Mouse (Mus musculus) midbrain, embryonic 13.5 days (tissue): Measurements from ENCODE around the gene Gm29609. TPM values are rescaled to one million over a fixed set of nuclear protein-coding genes. Genes with fewer than 3 reads are reported as not detected.
A peak's percentile ranks its signal among the peaks of the same experiment; 100 is the strongest.

Source experiments
- ATAC-seq: fragments of 200-750 bp; cut with Nextera tagmentation; 2 replicates; pipeline ENCODE4 v1.8.0; 2017; ENCODE audit warnings: mild to moderate bottlenecking, moderate TSS enrichment, moderate library complexity
- H3K27ac ChIP-seq: fragments of 300-500 bp; sonication (generic); 2 replicates; pipeline ENCODE4 v1.5.1; 2015; ENCODE audit warnings: inconsistent platforms, mild to moderate bottlenecking, moderate library complexity
- H3K27me3 ChIP-seq: fragments of 300-500 bp; sonication (generic); 2 replicates; pipeline ENCODE4 v1.6.1; 2015; ENCODE audit warnings: mild to moderate bottlenecking, inconsistent platforms
- H3K36me3 ChIP-seq: fragments of 300-500 bp; sonication (generic); 2 replicates; pipeline ENCODE4 v1.6.1; 2015; ENCODE audit warnings: mild to moderate bottlenecking, inconsistent platforms
- H3K4me1 ChIP-seq: fragments of 300-500 bp; sonication (generic); replicated peaks from 2 replicates; pipeline ENCODE4 v1.6.1; 2015; ENCODE audit warnings: inconsistent platforms
- H3K4me2 ChIP-seq: fragments of 300-500 bp; sonication (generic); replicated peaks from 2 replicates; pipeline ENCODE4 v1.6.1; 2015; ENCODE audit warnings: moderate library complexity, mild to moderate bottlenecking, inconsistent platforms
- H3K4me3 ChIP-seq: fragments of 300-500 bp; sonication (generic); replicated peaks from 2 replicates; pipeline ENCODE4 v1.5.1; 2015; ENCODE audit warnings: mild to moderate bottlenecking, inconsistent platforms
- H3K9ac ChIP-seq: fragments of 300-500 bp; sonication (generic); replicated peaks from 2 replicates; pipeline ENCODE4 v1.6.1; 2015; ENCODE audit warnings: mild to moderate bottlenecking, inconsistent platforms
- H3K9me3 ChIP-seq: fragments of 300-500 bp; sonication (generic); 2 replicates; pipeline ENCODE4 v1.6.1; 2016; ENCODE audit warnings: mild to moderate bottlenecking, inconsistent platforms
- WGBS: fragments of 180-500 bp; shearing (Covaris S2); methylation state at CpG from one replicate; pipeline ENCODE4 v1.1.7; 2015; 5-methylcytosine and 5-hydroxymethylcytosine counted together
- polyA plus RNA-seq: library from polyadenylated mRNA; unstranded; fragments of >200 nt; fragmentation: Nextera tagmentation; extraction: Ambion mirVana; gene quantifications from 2 replicates; pipeline ENCODE4 v1.2.1, GENCODE M21; 2015

The Gm29609 gene
- polyA plus RNA-seq, 1 experiment from 2014 or later, result 0.86 TPM

GRCm38 (mm10) chr5:31203866-31204265, 24.2 kb upstream of the Gm29609 start:
- no peak for ATAC-seq
- peaks cover 5% of the 10 kb centered on the region for H3K9me3 ChIP-seq
- H3K9ac ChIP-seq, result no peak overlapping the region
- no peak overlapping the region for H3K4me2 ChIP-seq
- H3K4me3 ChIP-seq, result no peak overlapping the region
- peaks cover 24% of the 10 kb centered on the region for H3K4me1 ChIP-seq
- H3K27me3 ChIP-seq, result no peaks in the 10 kb centered on the region
- WGBS, result 86% methylated on average over 2 of the region's 2 CpGs
- peaks cover 74% of the 10 kb centered on the region for H3K36me3 ChIP-seq
- H3K27ac ChIP-seq, result no peak overlapping the region

- Histone ChIP-seq H3K4me2 (peak overlapping the region; percentile 92), H3K27me3 (no peaks in the 10 kb centered on the region), H3K4me1 (peaks cover 24% of the 10 kb centered on the region), H3K4me3 (peak overlapping the region; percentile 73), H3K36me3 (peaks cover 78% of the 10 kb centered on the region), H3K27ac (peak overlapping the region; percentile 79), H3K9ac (peak overlapping the region; percentile 44; the same call in 1 of the 2 replicates), H3K9me3 (peaks cover 5% of the 10 kb centered on the region)
- ATAC-seq, result no peak
- WGBS, result 82% methylated on average over 7 of the region's 7 CpGs
These were observed 23.2 kb upstream of the Gm29609 start for GRCm38 (mm10) chr5:31202933-31203332.

- Histone ChIP-seq H3K4me1 (peaks cover 24% of the 10 kb centered on the region), H3K9me3 (peaks cover 5% of the 10 kb centered on the region), H3K4me2 (peak within 1 kb of the TSS; percentile 92), H3K36me3 (peaks cover 78% of the 10 kb centered on the region), H3K9ac (peak within 1 kb of the TSS; percentile 89), H3K27ac (peak within 1 kb of the TSS; percentile 82), H3K4me3 (peak within 1 kb of the TSS; percentile 73), H3K27me3 (no peaks in the 10 kb centered on the region)
- ATAC-seq, result peak; percentile 98
- under 1% methylated on average over 53 of the region's 53 CpGs for WGBS
These were observed 22.3 kb upstream of the Gm29609 start, which contains the start of gene Zfp513 for GRCm38 (mm10) chr5:31201742-31202590. Gene Zfp513, minus strand, starts transcription at chr5:31202303.

- Histone ChIP-seq H3K9me3 (peaks cover 5% of the 10 kb centered on the region), H3K36me3 (peaks cover 80% of the 10 kb centered on the region), H3K4me3 (peak overlapping the region; percentile 73), H3K4me2 (peak overlapping the region; percentile 92), H3K4me1 (peaks cover 24% of the 10 kb centered on the region), H3K27ac (peak overlapping the region; percentile 82), H3K9ac (peak overlapping the region; percentile 89), H3K27me3 (no peaks in the 10 kb centered on the region)
- WGBS, result 21% methylated on average over 13 of the region's 13 CpGs
- no peak for ATAC-seq
These were observed 21.5 kb upstream of the Gm29609 start for GRCm38 (mm10) chr5:31201042-31201741.

GRCm38 (mm10) chr5:31200327-31200768, 20.6 kb upstream of the Gm29609 start:
- H3K27me3 ChIP-seq, result no peaks in the 10 kb centered on the region
- peak overlapping the region; percentile 73 for H3K4me3 ChIP-seq
- ATAC-seq, result no peak
- peaks cover 24% of the 10 kb centered on the region for H3K4me1 ChIP-seq
- no peak overlapping the region for H3K27ac ChIP-seq
- WGBS, result 88% methylated on average over 27 of the region's 27 CpGs
- H3K36me3 ChIP-seq, result peaks cover 81% of the 10 kb centered on the region
- H3K9me3 ChIP-seq, result peaks cover 5% of the 10 kb centered on the region
- H3K9ac ChIP-seq, result no peak overlapping the region; the same call in 1 of the 2 replicates
- H3K4me2 ChIP-seq, result peak overlapping the region; percentile 92

GRCm38 (mm10) chr5:31199893-31200292, 20.2 kb upstream of the Gm29609 start:
- Histone ChIP-seq H3K36me3 (peaks cover 81% of the 10 kb centered on the region), H3K4me1 (peaks cover 24% of the 10 kb centered on the region), H3K9ac (no peak overlapping the region), H3K9me3 (peaks cover 5% of the 10 kb centered on the region), H3K4me2 (no peak overlapping the region), H3K4me3 (peak overlapping the region; percentile 73; the same call in 1 of the 2 replicates), H3K27me3 (no peaks in the 10 kb centered on the region), H3K27ac (no peak overlapping the region)
- WGBS, result 89% methylated on average over 9 of the region's 9 CpGs
- no peak for ATAC-seq

GRCm38 (mm10) chr5:31199321-31199892, 19.7 kb upstream of the Gm29609 start:
- H3K4me2 ChIP-seq, result no peak overlapping the region
- WGBS, result 93% methylated on average over 19 of the region's 19 CpGs
- H3K9me3 ChIP-seq, result peaks cover 5% of the 10 kb centered on the region
- H3K9ac ChIP-seq, result no peak overlapping the region
- no peaks in the 10 kb centered on the region for H3K27me3 ChIP-seq
- H3K36me3 ChIP-seq, result peaks cover 81% of the 10 kb centered on the region
- H3K27ac ChIP-seq, result no peak overlapping the region
- H3K4me3 ChIP-seq, result no peak overlapping the region
- no peak for ATAC-seq
- peaks cover 28% of the 10 kb centered on the region for H3K4me1 ChIP-seq

- WGBS, result 87% methylated on average over 5 of the region's 5 CpGs
- peaks cover 74% of the 10 kb centered on the region for H3K36me3 ChIP-seq
- peaks cover 34% of the 10 kb centered on the region for H3K4me1 ChIP-seq
- no peaks in the 10 kb centered on the region for H3K27me3 ChIP-seq
- H3K4me3 ChIP-seq, result no peak overlapping the region
- no peak overlapping the region for H3K4me2 ChIP-seq
- no peak overlapping the region for H3K9ac ChIP-seq
- no peak overlapping the region for H3K27ac ChIP-seq
- H3K9me3 ChIP-seq, result peaks cover 5% of the 10 kb centered on the region
- ATAC-seq, result no peak
These were observed 19.1 kb upstream of the Gm29609 start for GRCm38 (mm10) chr5:31198616-31199320.

- peaks cover 5% of the 10 kb centered on the region for H3K9me3 ChIP-seq
- H3K27ac ChIP-seq, result no peak overlapping the region
- H3K4me1 ChIP-seq, result peaks cover 35% of the 10 kb centered on the region
- no peak overlapping the region for H3K4me3 ChIP-seq
- peaks cover 68% of the 10 kb centered on the region for H3K36me3 ChIP-seq
- no peak for ATAC-seq
- no peak overlapping the region for H3K9ac ChIP-seq
- WGBS, result 83% methylated on average over 9 of the region's 9 CpGs
- H3K27me3 ChIP-seq, result no peaks in the 10 kb centered on the region
- H3K4me2 ChIP-seq, result no peak overlapping the region
These were observed 18.5 kb upstream of the Gm29609 start for GRCm38 (mm10) chr5:31198170-31198569.

GRCm38 (mm10) chr5:31197072-31197471, 17.4 kb upstream of the Gm29609 start:
- H3K4me2 ChIP-seq, result no peak overlapping the region
- H3K36me3 ChIP-seq, result peaks cover 62% of the 10 kb centered on the region
- 90% methylated on average over 12 of the region's 12 CpGs for WGBS
- H3K9ac ChIP-seq, result no peak overlapping the region
- H3K4me1 ChIP-seq, result peaks cover 32% of the 10 kb centered on the region
- ATAC-seq, result no peak
- peaks cover 5% of the 10 kb centered on the region for H3K9me3 ChIP-seq
- no peak overlapping the region for H3K27ac ChIP-seq
- no peaks in the 10 kb centered on the region for H3K27me3 ChIP-seq
- no peak overlapping the region for H3K4me3 ChIP-seq

- no peak for ATAC-seq
- Histone ChIP-seq H3K4me1 (peaks cover 36% of the 10 kb centered on the region), H3K27me3 (no peaks in the 10 kb centered on the region), H3K27ac (no peak overlapping the region), H3K36me3 (peaks cover 63% of the 10 kb centered on the region), H3K9ac (no peak overlapping the region), H3K4me3 (no peak overlapping the region), H3K4me2 (no peak overlapping the region), H3K9me3 (peaks cover 5% of the 10 kb centered on the region)
- 93% methylated on average over 10 of the region's 10 CpGs for WGBS
These were observed 16.5 kb upstream of the Gm29609 start for GRCm38 (mm10) chr5:31196207-31196606.
